ENCODE assay signal across 8 mouse cellular contexts in the genomic region with DNA sequence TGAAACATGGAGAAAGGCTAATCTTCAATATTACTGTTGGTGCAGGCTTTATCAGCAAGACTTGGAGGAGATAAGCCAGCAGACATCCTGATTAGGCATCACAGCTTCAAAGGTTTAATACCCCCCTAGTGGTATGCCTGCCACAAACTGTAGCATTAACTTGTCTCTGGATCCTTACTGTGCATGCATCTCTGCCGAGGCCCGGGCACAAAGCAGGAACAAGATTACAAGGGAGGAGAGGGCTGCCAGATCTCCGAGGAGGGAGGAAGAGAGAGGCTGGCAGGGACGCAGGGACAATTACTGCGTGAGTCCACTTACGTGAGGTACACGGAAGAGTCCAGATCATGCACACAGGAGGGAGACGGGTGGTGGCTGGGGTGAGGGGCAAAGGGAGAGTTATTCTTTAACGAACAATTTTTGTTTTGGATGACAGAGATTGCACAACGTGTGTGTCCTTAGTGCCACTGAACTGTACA. TPM values are rescaled to one million over a fixed set of nuclear protein-coding genes. Genes with fewer than 3 reads are reported as not detected.
A peak's percentile ranks its signal among the peaks of the same experiment; 100 is the strongest.
DNase-seq lines count a peak whose midpoint lies in the region; ATAC-seq and TF ChIP-seq lines count a peak whose summit lies in the region.
"Had no signal": no experiment of that assay in that cellular context is flagged by ENCODE, and none has a peak within 500 bp of the region (broad histone marks: within the 10 kb centered on the region; RNA-seq: fewer than 3 reads in every experiment).

No protein-coding gene starts in this region.

- 14% methylated on average over 10 of the region's 10 CpGs for WGBS in heart, adult 2 months
- 36% methylated on average over 10 of the region's 10 CpGs for WGBS in forebrain, postnatal 0 days
- WGBS in liver, embryonic 16.5 days (ENCODE audit: insufficient replicate concordance), result 31% methylated on average over 10 of the region's 10 CpGs

- H3K9me3 ChIP-seq in forebrain, postnatal 0 days (ENCODE audit: low read length), result no peaks in the 10 kb centered on the region
- H3K9me3 ChIP-seq in liver, embryonic 16.5 days (replicated peaks; ENCODE audit: control insufficient read depth, low read length), result no peaks in the 10 kb centered on the region

- 0 out of 2 replicates have a peak, but pooled peaks have one; percentile 5 for TF ChIP-seq CTCF in heart, adult 2 months (IDR thresholded peaks at IDR 0.05)
- TF ChIP-seq CTCF in brain, embryonic 14.5 days (IDR thresholded peaks at IDR 0.05; ENCODE audit: borderline replicate concordance, extremely low read depth, insufficient read depth, insufficient read length), result peak; percentile 28; the same call in 1 of the 2 replicates
- TF ChIP-seq CTCF in forebrain, postnatal 0 days (IDR thresholded peaks at IDR 0.05; ENCODE audit: low read depth), result peak; percentile 41; the same call in 1 of the 2 replicates

- peak; percentile 61 for ATAC-seq in forebrain, postnatal 0 days
- ATAC-seq in liver, embryonic 16.5 days (ENCODE audit: low read depth), result peak; percentile 75

- peaks cover 5% of the 10 kb centered on the region for H3K79me2 ChIP-seq in heart, adult 2 months (replicated peaks; ENCODE audit: control insufficient read depth, insufficient read depth, low read length)

- H3K9ac ChIP-seq in heart, adult 2 months (ENCODE audit: low read depth, low read length), result 0 out of 2 replicates have a peak overlapping the region, but pooled peaks have one; percentile 15
- H3K9ac ChIP-seq in forebrain, postnatal 0 days, result no peak overlapping the region
- no peak overlapping the region for H3K9ac ChIP-seq in liver, embryonic 16.5 days (ENCODE audit: low read depth, low read length)

- H3K27ac ChIP-seq in heart, adult 2 months, result no peak overlapping the region
- no peak overlapping the region for H3K27ac ChIP-seq in forebrain, postnatal 0 days (ENCODE audit: low read depth, low read length)
- peak overlapping the region; percentile 75 for H3K27ac ChIP-seq in liver, embryonic 16.5 days (ENCODE audit: low read length)

- TF ChIP-seq POLR2A in heart, adult 2 months (IDR thresholded peaks at IDR 0.05; ENCODE audit: insufficient read depth, low read depth, low read length), result no peak
- TF ChIP-seq POLR2A in brain, embryonic 14.5 days (IDR thresholded peaks at IDR 0.05; ENCODE audit: borderline replicate concordance, extremely low read depth, insufficient read depth, insufficient read length, poor library complexity, severe bottlenecking), result no peak

- H3K4me2 ChIP-seq in forebrain, postnatal 0 days (ENCODE audit: low read depth), result no peak overlapping the region
- H3K4me2 ChIP-seq in liver, embryonic 16.5 days (ENCODE audit: low read depth, low read length), result no peak overlapping the region

- intact Hi-C loops in heart, adult 2 months (cut with DNase I), result no loop called here

- peaks cover 30% of the 10 kb centered on the region for H3K4me1 ChIP-seq in heart, adult 2 months (ENCODE audit: control insufficient read depth, insufficient read depth, low read length)
- peaks cover 6% of the 10 kb centered on the region; the same call in 1 of the 2 replicates for H3K4me1 ChIP-seq in forebrain, postnatal 0 days (ENCODE audit: insufficient read depth)
- peaks cover 37% of the 10 kb centered on the region for H3K4me1 ChIP-seq in liver, embryonic 16.5 days (ENCODE audit: control insufficient read depth, low read depth, low read length)

- 0 out of 2 replicates have a peak, but pooled peaks have one; percentile 45 for TF ChIP-seq EP300 in heart, adult 2 months (IDR thresholded peaks at IDR 0.05; ENCODE audit: insufficient read depth, low read depth, low read length)

- peaks cover 9% of the 10 kb centered on the region; the same call in 1 of the 2 replicates for H3K36me3 ChIP-seq in heart, adult 2 months (ENCODE audit: control insufficient read depth, insufficient read depth, low read length)
- no peaks in the 10 kb centered on the region for H3K36me3 ChIP-seq in forebrain, postnatal 0 days (ENCODE audit: insufficient read depth)
- H3K36me3 ChIP-seq in liver, embryonic 16.5 days (ENCODE audit: control insufficient read depth, insufficient read depth), result no peaks in the 10 kb centered on the region

- DNase-seq in heart, adult 2 months, result peak; percentile 48 to 56
- DNase-seq in heart, adult 9 months (ENCODE audit: low spot score in 2 of 2), result no peak
- peak; percentile 64 for DNase-seq in brain, embryonic 14.5 days (ENCODE audit: low read depth)
- peak; percentile 26 for DNase-seq in forebrain, postnatal 0 days
- DNase-seq in layer of hippocampus, postnatal 14 days (ENCODE audit: low spot score in 2 of 2), result no peak
- DNase-seq in spleen, postnatal 14 days (ENCODE audit: low spot score in 2 of 2), result no peak

- H3K27me3 ChIP-seq in heart, adult 2 months (ENCODE audit: control insufficient read depth, insufficient read depth, low read length), result no peaks in the 10 kb centered on the region
- peaks cover 4% of the 10 kb centered on the region; the same call in 1 of the 2 replicates for H3K27me3 ChIP-seq in forebrain, postnatal 0 days (ENCODE audit: insufficient read depth, low read length)
- no peaks in the 10 kb centered on the region for H3K27me3 ChIP-seq in liver, embryonic 16.5 days (ENCODE audit: control insufficient read depth, insufficient read depth, low read depth, low read length)

- H3K4me3 ChIP-seq in heart, adult 2 months, result no peak overlapping the region
- H3K4me3 ChIP-seq in forebrain, postnatal 0 days (ENCODE audit: low read depth, low read length), result no peak overlapping the region
- H3K4me3 ChIP-seq in liver, embryonic 16.5 days (ENCODE audit: low read depth, low read length), result no peak overlapping the region
- H3K4me3 ChIP-seq: myocyte had no signal

RNA-seq across cellular contexts. Expression of a gene that starts 21.8 kb away (rescaled TPM):
- total RNA-seq in heart, adult 2 months (2021), result 10 to 100 TPM; 58.6 to 65.2 TPM
- 35.4 and 50.7 TPM in 2 replicates for polyA plus RNA-seq in heart, adult 2 months (2012; rRNA removed)
- 16.4 and 21.5 TPM in 2 replicates for polyA plus RNA-seq in brain, embryonic 14.5 days (2012; rRNA removed)
- 17.8 and 22.6 TPM in 2 replicates for total RNA-seq in forebrain, postnatal 0 days (2014; rRNA removed)
- 4.9 and 8.8 TPM in 2 replicates for polyA plus RNA-seq in forebrain, postnatal 0 days (2015; fragmentation: Nextera tagmentation; extraction: Ambion mirVana)
- polyA plus RNA-seq in liver, embryonic 16.5 days (2015; fragmentation: Nextera tagmentation; extraction: Ambion mirVana), result 21.8 and 22.6 TPM in 2 replicates
- total RNA-seq in layer of hippocampus, postnatal 14 days (2021), result 10 to 100 TPM; 12.5 to 16.2 TPM

RNA-seq across cellular contexts. Expression of a gene that starts 30.4 kb away (rescaled TPM):
- total RNA-seq in heart, adult 2 months (2021), result 10 to 100 TPM; 20.3 to 22.3 TPM
- polyA plus RNA-seq in heart, adult 2 months (2012; rRNA removed), result 24.3 and 26.6 TPM in 2 replicates
- polyA plus RNA-seq in brain, embryonic 14.5 days (2012; rRNA removed), result 1.4 and 2.1 TPM in 2 replicates
- 2.0 and 2.6 TPM in 2 replicates for total RNA-seq in forebrain, postnatal 0 days (2014; rRNA removed)
- polyA plus RNA-seq in forebrain, postnatal 0 days (2015; fragmentation: Nextera tagmentation; extraction: Ambion mirVana), result 1.1 and 1.6 TPM in 2 replicates
- polyA plus RNA-seq in liver, embryonic 16.5 days (2015; fragmentation: Nextera tagmentation; extraction: Ambion mirVana), result 8.1 and 8.3 TPM in 2 replicates
- total RNA-seq in layer of hippocampus, postnatal 14 days (2021), result 1 to 10 TPM; 4.4 to 5.1 TPM

RNA-seq across cellular contexts. Expression of a gene that starts 58.0 kb away (rescaled TPM):
- 10 to 100 TPM; 10.1 to 11.6 TPM for total RNA-seq in heart, adult 2 months (2021)
- 11.2 and 12.8 TPM in 2 replicates for polyA plus RNA-seq in heart, adult 2 months (2012; rRNA removed)
- 5.5 and 7.7 TPM in 2 replicates for polyA plus RNA-seq in brain, embryonic 14.5 days (2012; rRNA removed)
- total RNA-seq in forebrain, postnatal 0 days (2014; rRNA removed), result 6.1 and 7.3 TPM in 2 replicates
- polyA plus RNA-seq in forebrain, postnatal 0 days (2015; fragmentation: Nextera tagmentation; extraction: Ambion mirVana), result 1.8 and 4.4 TPM in 2 replicates
- 1.6 and 2.1 TPM in 2 replicates for polyA plus RNA-seq in liver, embryonic 16.5 days (2015; fragmentation: Nextera tagmentation; extraction: Ambion mirVana)
- 1 to 10 TPM; 7.0 to 8.7 TPM for total RNA-seq in layer of hippocampus, postnatal 14 days (2021)

Comparison
In these comparisons a context has a peak if more than half of its experiments do, and no peak if none do; other contexts are left out.
1. DNase-seq: peak in heart, adult 2 months (2 of 2), brain, embryonic 14.5 days (single experiment) and forebrain, postnatal 0 days (single experiment); none in heart, adult 9 months (0 of 2), layer of hippocampus, postnatal 14 days (0 of 2) and spleen, postnatal 14 days (0 of 2).
2. Peak in every context shown above with its lines, with median percentiles within 50 percentile points of each other: CTCF ChIP-seq.